Mouse (Mus musculus) embryonic facial prominence, embryonic 11.5 days (tissue): ENCODE measurements at regions not wholly inside any gene's neighbourhood (a gene's known extent, or its start where the extent isn't known, plus 50 kb on each side); places are given as distances from the start of the nearest gene placed in this dataset.
A peak's percentile ranks its signal among the peaks of the same experiment; 100 is the strongest.
"Not testable (repeated sequence)": the region's sequence is repeated elsewhere in the genome, so short reads cannot be mapped to it uniquely, and the experiment has no call there.

ENCODE experiments used
- ATAC-seq: fragments of 200-750 bp; cut with Nextera tagmentation; replicated peaks from 2 replicates; pipeline ENCODE4 v1.8.0; 2017; ENCODE audit warnings: low read depth; ENCODE audit not compliant: insufficient number of reproducible peaks, low FRiP score, low TSS enrichment
- DNase-seq: peaks from one replicate; pipeline ENCODE4 v3.0.0-alpha.2; 2015; ENCODE audit warnings: low spot score
- H3K27ac ChIP-seq: fragments of 300-500 bp; sonication (generic); replicated peaks from 2 replicates; pipeline ENCODE4 v1.5.1; 2014; ENCODE audit warnings: mild to moderate bottlenecking, low read depth, low read length, control low read depth
- H3K27me3 ChIP-seq: fragments of 300-500 bp; sonication (generic); 2 replicates; pipeline ENCODE4 v1.6.1; 2014; ENCODE audit warnings: mild to moderate bottlenecking, low read length, moderate library complexity, mixed read lengths; ENCODE audit not compliant: control insufficient read depth, insufficient read depth
- H3K36me3 ChIP-seq: fragments of 300-500 bp; sonication (generic); replicated peaks from 2 replicates; pipeline ENCODE4 v1.6.1; 2014; ENCODE audit warnings: low read depth, mild to moderate bottlenecking, low read length, moderate library complexity, mixed read lengths; ENCODE audit not compliant: control insufficient read depth, insufficient read depth
- H3K4me1 ChIP-seq: fragments of 300-500 bp; sonication (generic); 2 replicates; pipeline ENCODE4 v1.6.1; 2014; ENCODE audit warnings: low read length, mixed read lengths; ENCODE audit not compliant: control insufficient read depth, insufficient read depth
- H3K4me2 ChIP-seq: fragments of 300-500 bp; sonication (generic); 2 replicates; pipeline ENCODE4 v1.6.1; 2014; ENCODE audit warnings: low read depth, mild to moderate bottlenecking, control low read depth, low read length, moderate library complexity
- H3K4me3 ChIP-seq: fragments of 300-500 bp; sonication (generic); 2 replicates; pipeline ENCODE4 v1.5.1; 2014; ENCODE audit warnings: low read depth, low read length, control low read depth
- H3K9ac ChIP-seq: fragments of 300-500 bp; sonication (generic); replicated peaks from 2 replicates; pipeline ENCODE4 v1.6.1; 2014; ENCODE audit warnings: mild to moderate bottlenecking, control low read depth, low read length
- H3K9me3 ChIP-seq: fragments of 300-500 bp; sonication (generic); replicated peaks from 2 replicates; pipeline ENCODE4 v1.6.1; 2016; ENCODE audit warnings: mild to moderate bottlenecking, low read length, inconsistent platforms, mixed read lengths; ENCODE audit not compliant: control insufficient read depth
- WGBS: fragments of 180-500 bp; shearing (Covaris S2); extraction: QIAGEN DNeasy Blood & Tissue Kit; methylation state at CpG from one replicate; pipeline ENCODE4 v1.1.7; 2014; 5-methylcytosine and 5-hydroxymethylcytosine counted together

DNA sequence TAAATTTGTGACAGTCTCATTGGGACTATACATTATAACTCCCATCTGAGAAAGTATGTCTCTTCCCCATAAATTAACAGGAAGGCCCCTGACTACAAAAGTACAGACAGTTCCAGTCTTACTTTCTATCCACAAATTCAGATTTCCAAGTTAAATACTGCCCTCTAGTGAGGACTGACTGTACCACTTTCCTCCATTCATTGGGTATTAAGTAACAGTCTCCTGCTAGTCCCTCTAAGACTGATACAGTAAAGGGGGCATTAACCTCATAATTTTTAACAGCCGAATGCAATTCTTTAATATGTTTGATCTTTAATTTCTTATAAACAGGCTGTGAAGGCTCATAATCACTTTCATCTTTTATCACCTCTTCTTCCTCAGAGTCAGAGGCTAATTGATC lies 131.0 kb upstream of the Adcyap1 start:
- H3K4me3 ChIP-seq, ATAC-seq, H3K9me3 ChIP-seq, H3K9ac ChIP-seq, H3K4me2 ChIP-seq, H3K27ac ChIP-seq, H3K4me1 ChIP-seq, H3K36me3 ChIP-seq, H3K27me3 ChIP-seq: not testable (repeated sequence)
- DNase-seq: peak; percentile 69
- WGBS: 41% methylated on average over 1 of the region's 1 CpGs

GRCm38 (mm10) chr17:93068489-93068888 lies 130.3 kb upstream of the Adcyap1 start:
- Histone ChIP-seq H3K9ac (no peak overlapping the region), H3K27me3 (no peaks in the 10 kb centered on the region), H3K4me2 (no peak overlapping the region), H3K27ac (no peak overlapping the region), H3K4me3 (no peak overlapping the region), H3K36me3 (no peaks in the 10 kb centered on the region), H3K9me3 (no peaks in the 10 kb centered on the region), H3K4me1 (no peaks in the 10 kb centered on the region)
- ATAC-seq (0 out of 2 replicates have a peak, but pooled peaks have one; percentile 48), DNase-seq (no peak)
- 54% methylated on average over 4 of the region's 4 CpGs for WGBS

GRCm38 (mm10) chr17:93084048-93084447 lies 114.8 kb upstream of the Adcyap1 start:
- ATAC-seq: no peak
- no peaks in the 10 kb centered on the region for H3K4me1 ChIP-seq
- DNase-seq: no peak
- no peak overlapping the region for H3K4me3 ChIP-seq
- no peaks in the 10 kb centered on the region for H3K27me3 ChIP-seq
- H3K36me3 ChIP-seq: no peaks in the 10 kb centered on the region
- 59% methylated on average over 1 of the region's 1 CpGs for WGBS
- no peak overlapping the region for H3K4me2 ChIP-seq
- H3K9ac ChIP-seq: no peak overlapping the region
- no peak overlapping the region for H3K27ac ChIP-seq
- H3K9me3 ChIP-seq: no peaks in the 10 kb centered on the region

- Histone ChIP-seq H3K36me3 (no peaks in the 10 kb centered on the region), H3K27me3 (no peaks in the 10 kb centered on the region), H3K4me2 (no peak overlapping the region), H3K4me1 (no peaks in the 10 kb centered on the region), H3K9me3 (no peaks in the 10 kb centered on the region), H3K4me3 (no peak overlapping the region), H3K9ac (no peak overlapping the region), H3K27ac (no peak overlapping the region)
- ATAC-seq (no peak), DNase-seq (no peak)
Observed at GRCm38 (mm10) chr17:93104516-93104915, 94.3 kb upstream of the Adcyap1 start.

DNA sequence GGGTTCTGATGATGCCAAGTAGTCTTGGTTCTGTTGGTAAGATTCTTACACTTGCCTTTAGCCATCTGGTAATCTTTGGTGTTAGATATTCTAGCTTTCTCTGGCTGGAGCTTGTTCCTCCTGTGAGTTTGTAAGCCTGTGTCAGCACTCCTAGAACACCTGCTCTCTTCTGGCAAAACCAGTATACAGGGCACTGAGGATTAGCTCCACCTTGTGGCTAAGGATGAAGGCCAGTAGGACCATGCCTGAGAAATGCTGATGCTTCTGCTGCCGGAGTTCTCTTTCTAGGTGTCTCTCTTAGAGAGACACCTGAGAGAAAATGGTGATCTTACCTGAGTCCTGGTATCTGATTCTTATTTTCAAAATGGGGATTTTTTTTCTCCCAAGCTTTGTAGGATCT lies 58.8 kb upstream of the Adcyap1 start:
- no peak for ATAC-seq

GRCm38 (mm10) chr17:93141125-93141524 lies 57.7 kb upstream of the Adcyap1 start:
- ATAC-seq: no peak
- Histone ChIP-seq H3K9me3 (no peaks in the 10 kb centered on the region), H3K36me3 (no peaks in the 10 kb centered on the region), H3K9ac (no peak overlapping the region), H3K4me3 (no peak overlapping the region), H3K27ac (no peak overlapping the region), H3K4me1 (no peaks in the 10 kb centered on the region), H3K4me2 (no peak overlapping the region), H3K27me3 (no peaks in the 10 kb centered on the region)
- peak; percentile 69 for DNase-seq
- WGBS: 29% methylated on average over 3 of the region's 3 CpGs

More for the DNA sequence above, 58.8 kb upstream of the Adcyap1 start:
- Histone ChIP-seq H3K27me3 (no peaks in the 10 kb centered on the region), H3K9ac (no peak overlapping the region), H3K9me3 (no peaks in the 10 kb centered on the region), H3K4me1 (no peaks in the 10 kb centered on the region), H3K4me2 (no peak overlapping the region), H3K27ac (no peak overlapping the region), H3K4me3 (no peak overlapping the region), H3K36me3 (no peaks in the 10 kb centered on the region)
- 67% methylated on average over 1 of the region's 1 CpGs for WGBS
- no peak for DNase-seq
